Mouse (Mus musculus) retina, postnatal 7 days (tissue): ENCODE results near the gene Gng3.
"Not testable (repeated sequence)": the region's sequence is repeated elsewhere in the genome, so short reads cannot be mapped to it uniquely, and the experiment has no call there.

Experiments
- DNase-seq: peaks from one replicate; pipeline ENCODE4 v3.0.0-alpha.2; 2012; ENCODE audit warnings: low read depth, low spot score

Gene Gng3

GRCm38 (mm10) chr19:8839103-8839907 is at the start of gene Gng3:
Gene Gng3, minus strand, starts transcription at chr19:8839194.
- DNase-seq, result no peak

- DNase-seq, result no peak
Observed at GRCm38 (mm10) chr19:8887585-8888463, 48.8 kb upstream of the Gng3 start.

GRCm38 (mm10) chr19:8886916-8887584 is 48.1 kb upstream of the Gng3 start:
- no peak for DNase-seq

- peak; percentile 84 for DNase-seq
Observed at GRCm38 (mm10) chr19:8883616-8884015, 44.6 kb upstream of the Gng3 start, which contains the start of the genes Lbhd1 and Gm49403. Gene Lbhd1, plus strand, starts transcription at chr19:8883732. Gene Gm49403, plus strand, starts transcription at chr19:8883930.

GRCm38 (mm10) chr19:8881034-8881392 is 42.0 kb upstream of the Gng3 start:
- DNase-seq, result no peak

- DNase-seq, result peak; percentile 80
Observed at GRCm38 (mm10) chr19:8880311-8881033, 41.5 kb upstream of the Gng3 start, which contains the start of gene Uqcc3. Gene Uqcc3, minus strand, starts transcription at chr19:8880923.

GRCm38 (mm10) chr19:8875031-8875430 is 36.0 kb upstream of the Gng3 start:
- no peak for DNase-seq

GRCm38 (mm10) chr19:8872266-8872840 is 33.4 kb upstream of the Gng3 start:
- DNase-seq, result no peak

GRCm38 (mm10) chr19:8871267-8872186 is 32.5 kb upstream of the Gng3 start, which contains the start of gene Ubxn1:
Gene Ubxn1, plus strand, starts transcription at chr19:8871496.
- peak; percentile 92 for DNase-seq

GRCm38 (mm10) chr19:8870838-8871237 is 31.8 kb upstream of the Gng3 start:
- DNase-seq, result no peak

GRCm38 (mm10) chr19:8870381-8870780 is 31.4 kb upstream of the Gng3 start:
- not testable (repeated sequence) for DNase-seq

GRCm38 (mm10) chr19:8864265-8864664 is 25.3 kb upstream of the Gng3 start:
- DNase-seq, result no peak

- no peak for DNase-seq
Observed at GRCm38 (mm10) chr19:8859018-8859417, 20.0 kb upstream of the Gng3 start.

GRCm38 (mm10) chr19:8857689-8858088 is 18.7 kb upstream of the Gng3 start:
- no peak for DNase-seq

- DNase-seq, result no peak
Observed at GRCm38 (mm10) chr19:8853117-8853516, 14.1 kb upstream of the Gng3 start.

GRCm38 (mm10) chr19:8852236-8852928 is 13.4 kb upstream of the Gng3 start:
- no peak for DNase-seq

GRCm38 (mm10) chr19:8851639-8852038 is 12.6 kb upstream of the Gng3 start:
- DNase-seq, result no peak

- no peak for DNase-seq
Observed at GRCm38 (mm10) chr19:8850402-8850901, 11.5 kb upstream of the Gng3 start, which contains the start of gene Lrrn4cl. Gene Lrrn4cl, plus strand, starts transcription at chr19:8850768.

- DNase-seq, result no peak
Observed at GRCm38 (mm10) chr19:8848356-8848755, 9.4 kb upstream of the Gng3 start.
